Mouse (Mus musculus): ENCODE results near the gene Flnc. TPM values are rescaled to one million over a fixed set of nuclear protein-coding genes. Genes with fewer than 3 reads are reported as not detected.
"Not testable (repeated sequence)": the region's sequence is repeated elsewhere in the genome, so short reads cannot be mapped to it uniquely, and the experiment has no call there.

Flnc gene
- total RNA-seq (2021), result 10 to 100 TPM; 16.5 to 28.3 TPM
- long read RNA-seq, experiment 1, partial matches to known transcripts, result 5 of 5 reads
- long read RNA-seq, experiment 1, other reads (novel, unspliced or antisense), result 0 of 5 reads
- long read RNA-seq, experiment 2, partial matches to known transcripts, result 0 of 2 reads
- long read RNA-seq, experiment 2, other reads (novel, unspliced or antisense), result 1 of 2 reads

GRCm38 (mm10) chr6:29433038-29433803, at the start of gene Flnc:
Flnc (plus strand) TSS chr6:29433256.
- DNase-seq (ENCODE audit: low spot score in 2 of 2), result no peak

DNA sequence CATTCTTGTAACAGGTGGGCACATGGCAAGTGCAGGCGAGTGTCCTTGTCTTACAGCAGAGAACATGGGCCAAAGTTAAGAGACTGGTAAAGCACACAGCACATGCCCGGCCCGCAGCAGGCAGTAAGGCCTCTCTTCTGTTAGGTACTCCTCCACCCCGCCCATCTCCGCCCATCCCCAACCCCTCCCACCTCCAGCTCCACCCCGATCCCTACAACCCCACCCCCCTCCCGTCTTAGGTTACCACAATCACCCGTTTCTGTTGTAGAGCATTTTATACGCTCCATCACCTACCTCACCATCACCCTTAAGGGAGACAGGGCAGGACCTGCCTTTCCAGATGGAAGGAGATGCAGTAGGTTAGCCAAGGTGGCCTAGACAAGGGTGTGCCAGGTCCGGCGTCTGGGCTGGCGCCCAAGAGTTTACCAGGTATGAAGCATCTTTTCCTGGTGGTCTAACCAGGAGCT, 45.0 kb upstream of the Flnc start, which contains the start of gene Opn1sw:
TSS of gene Opn1sw (minus strand) at position 417 of the 467 bp plus-strand sequence.
- no peak for DNase-seq (ENCODE audit: low spot score in 2 of 2)

DNA sequence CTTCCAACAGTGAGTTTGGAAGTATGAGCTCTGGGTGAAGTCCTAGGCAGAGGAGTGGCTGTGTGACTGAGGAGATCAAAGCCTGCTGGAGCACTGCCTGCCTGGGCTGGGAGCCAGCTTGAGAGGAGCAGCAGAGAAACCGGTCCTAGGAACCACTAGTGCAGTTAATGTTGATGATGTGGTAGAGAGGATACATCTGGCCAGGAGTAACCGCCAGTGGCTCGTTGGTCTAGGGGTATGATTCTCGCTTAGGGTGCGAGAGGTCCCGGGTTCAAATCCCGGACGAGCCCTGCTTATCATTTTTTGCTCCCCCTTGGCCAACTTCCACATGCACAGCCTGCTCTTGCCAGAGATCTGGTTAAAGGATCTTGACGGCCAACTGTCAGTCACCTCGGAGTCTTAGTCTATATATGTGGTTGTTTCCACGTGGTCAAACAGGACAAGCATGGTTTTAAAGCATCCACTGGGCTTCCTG, 44.4 kb upstream of the Flnc start:
- peak in 1 of 2 experiments; percentile 48 for DNase-seq (ENCODE audit: low spot score in 2 of 2)

- no peak for DNase-seq (ENCODE audit: low spot score in 2 of 2)
Observed at GRCm38 (mm10) chr6:29389425-29389824, 43.6 kb upstream of the Flnc start.

GRCm38 (mm10) chr6:29390500-29390899, 42.6 kb upstream of the Flnc start:
- not testable (repeated sequence) for DNase-seq (ENCODE audit: low spot score in 2 of 2)

DNA sequence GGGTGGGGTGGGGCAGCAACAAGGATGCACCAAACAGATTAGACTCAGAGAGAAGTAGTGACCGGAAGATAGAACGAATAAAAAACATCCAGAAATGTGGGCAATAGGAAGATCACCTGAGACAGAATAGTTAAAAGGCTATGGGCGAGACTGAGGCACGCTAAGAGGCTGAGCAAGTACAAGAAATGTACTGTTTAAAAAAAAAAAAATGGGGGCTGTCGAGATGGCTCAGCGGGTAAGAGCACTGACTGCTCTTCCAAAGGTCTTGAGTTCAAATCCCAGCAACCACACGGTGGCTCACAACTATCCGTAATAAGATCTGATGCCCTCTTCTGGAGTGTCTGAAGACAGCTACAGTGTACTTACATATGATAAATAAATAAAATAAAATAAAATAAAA, 41.8 kb upstream of the Flnc start:
- not testable (repeated sequence) for DNase-seq (ENCODE audit: low spot score in 2 of 2)

DNA sequence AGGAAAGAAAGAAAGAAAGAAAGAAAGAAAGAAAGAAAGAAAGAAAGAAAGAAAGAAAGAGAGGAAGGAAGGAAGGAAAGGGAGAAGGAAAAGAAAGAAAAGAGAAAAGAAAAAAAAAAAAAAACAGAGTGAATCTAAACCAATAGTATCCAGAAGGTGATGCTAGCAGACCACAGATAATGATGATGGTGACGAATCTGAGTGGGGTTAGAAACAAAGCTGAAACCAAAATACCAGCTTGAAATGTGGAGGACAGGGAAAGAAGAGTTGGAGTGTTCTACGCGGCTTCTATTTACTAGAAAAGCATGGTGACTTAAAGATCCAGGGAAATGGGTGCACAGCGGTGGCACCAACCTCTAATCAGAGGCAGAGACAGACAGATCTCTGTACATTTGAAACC, 41.3 kb upstream of the Flnc start:
- no peak for DNase-seq (ENCODE audit: low spot score in 2 of 2)

DNA sequence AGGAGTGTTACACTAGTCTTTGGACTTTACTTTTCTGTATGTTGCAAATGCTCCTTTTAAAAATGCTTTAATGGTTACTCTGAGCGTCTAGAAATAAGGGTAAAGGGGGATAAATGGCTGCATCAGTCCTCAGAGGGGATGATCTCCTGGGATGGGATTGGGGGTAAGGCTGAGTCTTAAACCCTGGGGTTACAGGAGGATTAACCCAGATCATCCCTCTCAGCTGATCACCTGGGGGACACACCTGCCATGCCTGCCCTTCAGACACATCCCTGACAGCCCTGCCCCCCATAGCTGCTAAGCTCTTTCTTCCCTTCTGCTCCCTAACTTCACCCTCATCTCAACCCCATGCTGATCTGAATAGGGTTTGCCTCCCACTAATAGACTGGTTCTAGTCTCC, 38.8 kb upstream of the Flnc start:
- DNase-seq (ENCODE audit: low spot score in 2 of 2), result no peak

DNA sequence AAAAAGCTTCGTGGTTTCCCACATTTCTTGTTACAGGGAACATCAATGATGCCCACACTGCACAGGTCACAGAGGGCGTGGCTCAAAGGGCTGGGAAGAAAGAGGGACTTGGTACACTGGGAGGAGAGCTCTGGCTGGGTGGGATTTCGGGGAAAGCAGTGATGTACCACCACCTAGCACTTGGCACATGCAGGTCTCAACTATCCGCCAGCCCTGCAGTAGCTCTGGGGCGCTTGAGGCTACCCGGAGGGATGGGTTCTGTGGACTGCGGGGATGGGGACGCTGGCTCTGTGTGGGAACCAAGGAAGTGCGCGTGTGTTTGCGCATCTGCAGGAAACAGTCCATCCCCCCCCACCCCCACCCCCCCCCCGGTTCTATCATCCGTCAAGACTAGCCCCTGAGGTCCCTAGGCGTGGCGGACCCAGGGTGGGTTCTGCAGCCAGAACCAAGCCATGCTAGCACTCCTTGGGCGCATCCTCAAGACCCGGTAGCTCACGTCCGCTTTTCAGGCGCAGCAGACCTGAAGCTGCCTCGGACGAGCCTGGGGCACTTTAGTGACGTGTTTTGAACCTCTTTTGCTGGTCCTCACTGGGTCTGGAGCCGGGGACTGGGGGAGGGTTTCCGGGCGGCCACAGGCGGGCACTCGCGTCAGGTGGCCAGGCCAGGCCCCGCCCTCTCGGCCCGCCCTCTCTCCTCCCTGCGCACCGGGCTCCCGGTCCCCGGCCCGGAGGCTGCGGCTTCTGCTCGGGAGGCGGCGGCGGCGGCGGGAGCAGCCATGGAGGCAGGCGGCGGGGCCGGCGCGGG, 36.9 kb upstream of the Flnc start, which contains the start of gene Ccdc136:
TSS of gene Ccdc136 (plus strand) at position 400 of the 804 bp plus-strand sequence.
- peak in 1 of 2 experiments; percentile 42 for DNase-seq (ENCODE audit: low spot score in 2 of 2)

DNA sequence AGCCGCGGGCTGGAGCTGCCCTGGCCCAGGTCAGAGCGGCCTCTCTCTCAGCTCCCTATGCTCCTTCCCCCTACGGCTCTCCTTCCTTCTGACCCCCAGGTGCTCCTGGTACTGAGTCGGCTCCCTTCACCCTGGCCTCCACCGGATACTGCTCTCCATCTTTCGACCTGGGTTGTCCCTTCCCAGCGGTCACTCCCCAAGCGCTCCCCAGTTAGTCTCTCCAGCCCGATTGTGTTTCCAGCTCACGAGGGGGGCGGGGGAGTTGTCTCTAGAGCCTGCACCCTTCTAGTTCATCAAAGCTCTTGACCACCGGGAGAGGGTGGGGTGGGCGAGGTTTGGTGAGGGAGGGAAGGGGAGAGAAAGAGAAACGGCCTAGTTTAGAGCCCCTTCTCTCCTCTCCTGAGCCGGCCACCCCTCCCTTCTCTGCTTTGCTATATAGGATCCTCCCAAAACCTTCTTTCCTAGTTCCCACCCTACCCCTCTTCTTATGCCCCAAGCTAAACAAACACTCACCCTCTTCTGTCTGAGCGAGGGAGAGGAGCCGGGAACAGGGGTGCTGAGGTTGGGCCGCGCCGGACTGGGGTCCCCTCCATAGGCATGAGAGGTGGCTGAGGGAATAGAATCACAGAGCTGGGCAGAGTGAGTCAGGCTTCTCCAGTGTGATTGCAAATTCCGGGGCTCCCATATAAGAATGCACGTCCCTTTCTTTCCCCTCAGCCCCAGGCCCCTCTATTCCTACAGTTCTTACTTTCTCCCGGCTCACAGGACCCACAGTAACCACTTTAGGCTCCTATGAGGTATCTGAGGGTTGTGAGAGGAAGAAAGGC, 36.1 kb upstream of the Flnc start:
- no peak for DNase-seq (ENCODE audit: low spot score in 2 of 2)

DNA sequence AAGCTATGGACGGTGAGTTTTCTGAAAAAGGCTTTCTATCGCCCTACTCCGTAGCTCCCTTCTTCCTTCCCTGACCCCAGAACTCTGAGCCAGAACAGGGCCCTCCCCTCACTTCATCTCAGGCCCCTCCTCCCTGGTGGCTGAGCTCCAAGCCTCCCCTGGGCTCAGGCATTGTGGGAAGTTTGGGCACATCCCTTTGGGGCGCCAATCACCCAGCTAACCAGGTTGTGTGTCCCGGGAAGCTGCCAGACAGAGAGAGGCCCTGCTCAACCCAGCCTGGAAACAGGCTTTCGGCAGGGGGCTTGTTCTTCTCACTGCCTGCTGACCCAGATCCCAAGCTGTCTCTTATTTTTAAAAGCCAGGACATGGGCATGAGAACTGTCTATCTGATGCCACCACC, 35.5 kb upstream of the Flnc start:
- no peak for DNase-seq (ENCODE audit: low spot score in 2 of 2)

GRCm38 (mm10) chr6:29399851-29400250, 33.2 kb upstream of the Flnc start:
- no peak for DNase-seq (ENCODE audit: low spot score in 2 of 2)

GRCm38 (mm10) chr6:29402693-29403342, 30.2 kb upstream of the Flnc start:
- no peak for DNase-seq (ENCODE audit: low spot score in 2 of 2)

DNA sequence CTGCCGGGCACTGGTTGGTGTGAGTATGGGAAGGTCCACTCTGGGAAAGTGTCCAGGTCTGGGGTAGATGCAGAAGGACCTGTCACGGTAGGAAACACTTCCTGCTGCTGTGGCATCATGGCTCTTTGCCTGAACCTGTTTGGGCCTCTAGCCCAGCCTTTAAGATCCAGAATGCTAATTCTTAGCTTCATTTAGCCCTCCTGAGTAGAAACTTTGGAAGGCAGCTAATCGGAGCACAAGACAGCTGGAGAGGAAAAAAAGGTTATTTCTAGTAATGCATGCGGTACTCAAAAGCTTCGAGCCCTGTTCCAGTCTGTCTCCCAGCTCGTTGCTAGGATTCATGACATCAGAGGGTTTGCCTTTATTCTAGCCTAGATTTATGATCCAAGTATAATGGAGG, 26.6 kb upstream of the Flnc start:
- no peak for DNase-seq (ENCODE audit: low spot score in 2 of 2)

- no peak for DNase-seq (ENCODE audit: low spot score in 2 of 2)
Observed at GRCm38 (mm10) chr6:29415446-29415845, 17.6 kb upstream of the Flnc start.

- DNase-seq (ENCODE audit: low spot score in 2 of 2), result no peak
Observed at GRCm38 (mm10) chr6:29420596-29420995, 12.5 kb upstream of the Flnc start.

DNA sequence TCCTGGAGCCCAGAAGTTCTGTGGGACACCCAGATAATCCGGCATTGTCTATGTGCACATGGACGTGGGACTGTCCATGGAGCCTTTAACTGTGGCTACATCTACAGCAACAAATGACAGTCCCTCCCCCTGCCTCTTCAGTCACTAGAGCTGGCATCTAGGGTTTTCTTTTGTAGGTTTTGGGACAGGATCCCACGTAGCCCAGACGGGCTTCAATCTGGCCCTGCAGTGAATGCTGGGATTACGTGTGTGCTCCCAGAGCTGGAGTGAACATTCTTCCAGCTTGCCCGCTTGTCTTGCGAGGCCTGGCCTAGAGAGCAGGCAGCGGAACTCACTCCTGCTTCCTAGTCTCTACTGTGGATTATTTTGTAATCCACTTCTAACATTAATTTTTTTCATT, 7.9 kb upstream of the Flnc start:
- no peak for DNase-seq (ENCODE audit: low spot score in 2 of 2)

- DNase-seq (ENCODE audit: low spot score in 2 of 2), result no peak
Observed at GRCm38 (mm10) chr6:29426331-29426730, 6.7 kb upstream of the Flnc start.

DNA sequence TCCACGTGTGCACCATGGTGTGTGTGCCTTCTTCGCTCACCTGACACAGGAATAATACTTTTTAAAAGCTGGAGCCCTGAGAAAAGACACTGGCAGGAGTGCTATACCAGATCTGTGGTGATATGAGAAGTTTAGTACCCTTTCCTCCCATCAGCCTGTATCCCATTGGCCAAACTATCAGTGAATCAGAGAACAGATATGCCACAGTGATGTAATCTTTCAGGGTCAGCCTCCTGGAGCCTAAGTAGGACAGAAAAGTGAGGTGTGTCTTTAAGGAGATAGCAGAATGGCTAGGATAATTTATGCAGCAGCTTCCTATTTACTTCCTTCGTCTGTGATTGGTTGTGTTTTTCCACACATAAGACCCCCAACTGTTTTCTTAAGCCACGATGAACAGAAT, 4.9 kb upstream of the Flnc start:
- no peak for DNase-seq (ENCODE audit: low spot score in 2 of 2)

Measured in adrenal gland, postnatal 4 days (tissue).